ENCODE assay signal across 22 mouse cellular contexts in genomic region chr14:28801681-28802080, GRCm38 (mm10).
"Had no signal": no experiment of that assay in that cellular context is flagged by ENCODE, and none has a peak within 500 bp of the region (broad histone marks: within the 10 kb centered on the region; RNA-seq: fewer than 3 reads in every experiment).

No protein-coding gene starts in this region.

- H3K36me3 ChIP-seq: lung, embryonic 15.5 days; midbrain, embryonic 10.5 days; midbrain, embryonic 12.5 days; neural tube, embryonic 13.5 days; neural tube, embryonic 15.5 days; stomach, embryonic 15.5 days had no signal

- H3K4me3 ChIP-seq: lung, embryonic 15.5 days; midbrain, embryonic 10.5 days; midbrain, embryonic 12.5 days; myocyte; neural tube, embryonic 13.5 days; neural tube, embryonic 15.5 days; stomach, embryonic 15.5 days had no signal

- H3K9me3 ChIP-seq: lung, embryonic 15.5 days; midbrain, embryonic 10.5 days; neural tube, embryonic 15.5 days; stomach, embryonic 15.5 days had no signal

- H3K4me2 ChIP-seq: lung, embryonic 15.5 days; midbrain, embryonic 12.5 days; neural tube, embryonic 13.5 days; neural tube, embryonic 15.5 days; stomach, embryonic 15.5 days had no signal

- ATAC-seq: liver, postnatal 0 days; lung, postnatal 0 days; midbrain, embryonic 16.5 days had no signal

- H3K4me1 ChIP-seq: lung, embryonic 15.5 days; neural tube, embryonic 13.5 days; neural tube, embryonic 15.5 days; stomach, embryonic 15.5 days had no signal

- H3K27ac ChIP-seq: lung, embryonic 15.5 days; macrophage; midbrain, embryonic 10.5 days; midbrain, embryonic 12.5 days; neural tube, embryonic 13.5 days; neural tube, embryonic 15.5 days; stomach, embryonic 15.5 days; stomach, postnatal 0 days had no signal

- DNase-seq: liver, postnatal 0 days; lung, adult 2 months; lung, postnatal 14 days; lung, postnatal 36 days; midbrain, embryonic 14.5 days; retina, postnatal 1 day; right cerebral cortex, adult 18-20 months; right cerebral cortex, postnatal 25 days; thymus, adult 2 months; thymus, postnatal 25 days; thymus, postnatal 4 days had no signal

- H3K27me3 ChIP-seq: lung, embryonic 15.5 days; neural tube, embryonic 15.5 days; stomach, embryonic 15.5 days had no signal

- H3K9ac ChIP-seq: liver, postnatal 0 days; lung, embryonic 15.5 days; midbrain, embryonic 12.5 days; neural tube, embryonic 13.5 days; neural tube, embryonic 15.5 days; stomach, embryonic 15.5 days had no signal
